Mouse (Mus musculus): Measurements from ENCODE around the gene Sctr.

Gene Sctr

DNA sequence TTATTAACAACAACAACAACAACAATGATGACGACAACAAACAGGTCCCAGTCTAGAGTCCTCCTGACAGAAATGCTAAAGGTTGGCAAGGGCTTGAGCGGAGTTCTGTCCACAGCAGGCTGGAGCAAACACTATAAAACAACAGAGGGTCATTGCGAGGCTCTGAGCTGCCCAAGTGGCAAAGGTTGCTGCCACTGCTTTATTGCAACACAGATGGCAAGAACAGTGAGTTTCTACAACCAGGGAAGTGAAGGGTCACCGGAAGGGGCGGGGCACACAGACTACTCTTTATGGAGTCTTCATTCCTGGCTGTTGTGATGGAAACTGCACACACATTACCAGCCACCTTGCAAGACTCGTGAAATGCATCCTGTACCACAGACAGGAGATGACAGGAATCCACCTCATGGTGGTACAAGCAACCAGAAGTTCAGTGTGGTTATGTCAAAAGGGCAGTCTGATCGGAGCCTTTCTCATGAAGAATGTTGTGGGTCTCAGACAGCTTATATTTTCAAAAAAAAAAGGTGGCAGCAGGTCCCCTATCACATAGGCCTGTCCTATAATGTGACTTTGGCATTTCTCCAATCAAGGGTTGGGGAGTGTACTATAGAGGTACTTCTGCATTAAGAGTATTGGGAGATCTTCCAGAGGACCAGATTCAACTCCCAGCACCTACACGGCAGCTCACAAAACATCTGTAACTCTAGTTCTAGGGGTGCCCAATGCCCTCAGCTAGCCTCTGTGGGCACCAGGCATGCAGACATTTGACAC, 93.9 kb downstream of the Sctr start:
- no peak for DNase-seq (ENCODE audit: low read depth, low spot score)

GRCm38 (mm10) chr1:120101227-120101609, 94.5 kb downstream of the Sctr start:
- DNase-seq (ENCODE audit: low read depth, low spot score): no peak

GRCm38 (mm10) chr1:120105556-120105959, 98.9 kb downstream of the Sctr start:
- no peak for DNase-seq (ENCODE audit: low read depth, low spot score)

DNA sequence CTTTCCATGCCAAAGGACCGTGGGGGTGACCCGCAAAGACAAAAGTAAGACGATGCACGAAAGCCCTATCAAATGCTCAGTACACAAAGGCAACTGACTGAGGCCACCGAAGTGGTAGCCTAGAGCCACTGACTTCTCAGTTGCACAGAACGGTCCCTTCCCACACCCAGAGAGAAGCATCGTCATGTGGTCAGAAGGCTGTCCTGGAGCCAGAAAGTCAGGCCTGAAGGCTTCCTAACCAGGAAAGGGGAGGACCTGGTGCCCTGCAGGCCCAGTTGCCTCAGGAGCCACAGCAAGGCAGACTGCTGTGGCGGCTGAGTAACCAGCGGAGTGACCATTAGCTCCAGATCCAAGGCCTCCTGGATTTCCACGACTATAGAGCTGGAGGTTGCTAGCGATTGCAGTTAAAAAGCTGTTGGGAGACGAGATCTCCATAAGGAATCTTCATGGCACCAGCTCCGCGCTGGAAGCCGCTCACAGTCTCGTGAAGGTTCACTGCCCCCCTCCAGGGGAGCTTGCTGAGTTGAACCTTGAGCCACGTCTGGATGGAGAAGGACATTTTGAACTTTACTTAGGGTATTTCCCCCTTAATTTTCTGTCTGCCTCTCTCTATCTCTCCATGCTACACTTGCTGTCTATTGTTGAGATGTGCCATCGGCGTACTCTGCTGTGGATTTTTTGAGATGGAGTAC, 103.2 kb downstream of the Sctr start:
- no peak for DNase-seq (ENCODE audit: low read depth, low spot score)

DNA sequence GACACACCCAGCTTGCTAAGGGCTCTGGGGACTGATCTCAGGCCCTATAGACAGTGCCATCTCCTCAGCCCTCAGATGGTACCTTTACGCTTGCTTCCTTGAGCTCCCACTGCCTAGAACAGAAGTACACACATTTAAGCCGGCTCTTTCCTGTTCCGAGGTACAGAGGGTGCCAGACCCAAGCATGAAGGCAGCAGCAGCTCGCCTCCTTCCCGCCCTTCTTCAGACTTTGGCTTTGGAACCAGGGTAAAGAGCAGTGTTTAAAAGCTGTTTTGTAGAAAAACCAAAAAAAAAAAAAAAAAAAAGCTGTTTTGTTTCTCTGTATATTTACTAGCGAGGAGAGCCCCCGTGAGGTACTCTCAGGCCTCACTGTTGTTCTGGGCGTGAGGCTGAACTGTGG, 105.1 kb downstream of the Sctr start:
- DNase-seq (ENCODE audit: low read depth, low spot score): no peak

DNA sequence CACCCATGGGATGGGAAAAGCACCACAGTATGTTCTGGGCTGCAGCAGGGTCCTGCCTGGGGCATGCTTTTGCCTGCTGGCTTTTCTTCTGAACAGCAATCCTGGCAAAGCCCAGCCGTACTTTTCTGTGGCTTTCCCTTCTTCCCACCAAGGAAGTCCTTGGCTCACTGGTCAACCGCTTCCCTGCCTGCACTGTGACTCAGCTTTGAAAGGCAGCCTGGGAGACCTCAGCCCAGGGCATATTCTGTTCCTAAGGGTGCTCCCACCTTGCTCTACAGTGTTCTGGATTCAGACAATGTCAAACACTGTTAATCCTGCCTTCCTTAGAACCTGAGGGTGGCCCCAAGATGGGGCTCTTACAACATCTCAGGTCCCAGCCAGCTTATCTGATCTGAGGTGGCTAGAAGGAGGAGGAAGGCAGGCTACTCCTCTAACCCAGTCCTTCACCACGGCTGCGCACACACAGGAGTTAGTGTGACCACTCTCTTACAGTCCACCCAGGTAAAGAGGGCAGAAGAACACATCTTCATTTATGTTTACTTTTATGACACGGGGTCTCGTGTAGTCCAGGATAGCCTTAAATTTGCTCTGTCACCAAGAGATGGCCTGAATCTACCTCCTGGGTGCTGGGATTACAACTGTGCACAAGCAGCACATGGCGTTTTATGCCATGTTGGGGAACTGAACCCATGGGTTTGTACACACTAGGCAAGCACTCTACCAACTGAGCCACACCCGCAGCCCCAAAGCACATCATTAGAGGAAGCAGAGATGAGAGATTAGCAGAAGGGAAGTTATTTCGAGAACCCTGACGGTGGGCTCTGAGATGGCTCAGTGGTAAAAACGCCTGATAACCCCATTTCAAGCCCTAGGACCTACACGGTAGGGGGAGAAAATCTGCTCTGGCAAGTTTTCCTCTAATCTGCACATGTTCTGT, 105.8 kb downstream of the Sctr start:
- no peak for DNase-seq (ENCODE audit: low read depth, low spot score)
